Mouse (Mus musculus) ES-E14 (cell line): ENCODE measurements around the gene Ecel1.

ENCODE experiments used
- CHD2 ChIP-seq: IDR thresholded peaks from 2 replicates; pipeline ENCODE4 v1.6.1; 2014; ENCODE audit warnings: mild to moderate bottlenecking, low read depth, low read length, inconsistent platforms
- MAFK ChIP-seq: IDR thresholded peaks from 2 replicates; pipeline ENCODE4 v1.6.1; 2014; ENCODE audit warnings: mild to moderate bottlenecking, low read depth, low read length, inconsistent platforms; ENCODE audit not compliant: insufficient read depth
- ZC3H11A ChIP-seq: IDR thresholded peaks from 2 replicates; pipeline ENCODE4 v1.6.1; 2012; ENCODE audit warnings: low read depth, mild to moderate bottlenecking, inconsistent platforms, low read length, borderline replicate concordance

- no peak for TF ChIP-seq MAFK
- TF ChIP-seq CHD2, result no peak
- TF ChIP-seq ZC3H11A, result no peak
Measured at GRCm38 (mm10) chr1:87127206-87128030, 28.9 kb downstream of the Ecel1 start.
